Mouse (Mus musculus) hindbrain, embryonic 15.5 days (tissue): ENCODE measurements around the gene Tmem132d. TPM values are rescaled to one million over a fixed set of nuclear protein-coding genes. Genes with fewer than 3 reads are reported as not detected.
A peak's percentile ranks its signal among the peaks of the same experiment; 100 is the strongest.

ENCODE experiments used
- ATAC-seq: fragments of 200-750 bp; cut with Nextera tagmentation; 2 replicates; pipeline ENCODE4 v1.8.0; 2017; ENCODE audit warnings: low read depth, moderate number of reproducible peaks, moderate TSS enrichment; ENCODE audit not compliant: low FRiP score
- H3K27ac ChIP-seq: fragments of 300-500 bp; sonication (generic); replicated peaks from 2 replicates; pipeline ENCODE4 v1.5.1; 2015; ENCODE audit warnings: mild to moderate bottlenecking, inconsistent platforms
- H3K27me3 ChIP-seq: fragments of 300-500 bp; sonication (generic); 2 replicates; pipeline ENCODE4 v1.6.1; 2015; ENCODE audit warnings: control low read depth, inconsistent platforms
- H3K36me3 ChIP-seq: fragments of 300-500 bp; sonication (generic); 2 replicates; pipeline ENCODE4 v1.6.1; 2015; ENCODE audit warnings: control low read depth, inconsistent platforms
- H3K4me1 ChIP-seq: fragments of 300-500 bp; sonication (generic); replicated peaks from 2 replicates; pipeline ENCODE4 v1.6.1; 2015; ENCODE audit warnings: control low read depth, inconsistent platforms
- H3K4me2 ChIP-seq: fragments of 300-500 bp; sonication (generic); 2 replicates; pipeline ENCODE4 v1.6.1; 2015; ENCODE audit warnings: moderate library complexity, mild to moderate bottlenecking, inconsistent platforms
- H3K4me3 ChIP-seq: fragments of 300-500 bp; sonication (generic); 2 replicates; pipeline ENCODE4 v1.5.1; 2015; ENCODE audit warnings: mild to moderate bottlenecking, inconsistent platforms
- H3K9ac ChIP-seq: fragments of 300-500 bp; sonication (generic); 2 replicates; pipeline ENCODE4 v1.6.1; 2015; ENCODE audit warnings: inconsistent platforms
- H3K9me3 ChIP-seq: fragments of 300-500 bp; sonication (generic); 2 replicates; pipeline ENCODE4 v1.6.1; 2016; ENCODE audit warnings: control low read depth, inconsistent platforms
- WGBS: fragments of 180-500 bp; shearing (Covaris S2); methylation state at CpG from one replicate; pipeline ENCODE4 v1.1.7; 2015; 5-methylcytosine and 5-hydroxymethylcytosine counted together
- polyA plus RNA-seq: library from polyadenylated mRNA; unstranded; fragments of >200 nt; fragmentation: Nextera tagmentation; extraction: Ambion mirVana; gene quantifications from 2 replicates; pipeline ENCODE4 v1.2.1, GENCODE M21; 2015

Tmem132d gene
- polyA plus RNA-seq, 1 experiment from 2014 or later: 6.3 TPM

DNA sequence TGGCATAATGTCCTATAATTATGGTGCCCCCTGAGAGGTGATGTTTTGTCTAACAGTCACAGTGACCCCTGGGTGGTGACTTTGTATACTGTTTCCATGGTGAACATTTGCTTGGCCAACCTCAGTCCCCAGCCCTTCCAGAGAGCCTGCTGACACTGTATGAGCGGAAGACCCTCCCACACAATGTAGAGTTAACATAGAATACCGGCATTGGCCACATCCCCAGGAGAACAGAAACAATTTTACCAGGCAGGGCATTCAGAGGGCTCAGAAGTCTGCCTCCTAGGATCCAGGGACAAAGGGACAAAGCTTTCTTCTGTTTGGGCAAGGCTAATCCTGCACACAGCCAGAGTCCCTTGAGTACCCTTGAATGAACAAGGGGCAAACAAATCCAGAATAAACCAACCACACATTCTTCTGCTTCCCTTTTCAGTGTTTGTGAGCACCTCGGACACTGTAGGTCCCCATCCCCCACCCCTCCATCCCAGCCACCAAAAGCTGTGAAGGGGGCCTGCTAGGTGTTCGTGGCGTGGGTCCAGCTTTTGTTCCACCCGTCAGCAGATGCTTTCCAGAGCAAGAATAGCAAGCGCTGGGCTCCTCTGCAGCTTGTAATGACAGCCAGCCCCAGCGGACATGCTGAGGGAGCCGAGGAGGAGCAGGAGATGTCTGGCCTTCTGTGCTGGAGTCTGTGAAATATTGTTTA is 228.8 kb downstream of the Tmem132d start:
- H3K4me2 ChIP-seq: no peak overlapping the region
- 17% methylated on average over 9 of the region's 9 CpGs for WGBS
- H3K27ac ChIP-seq: peak overlapping the region; percentile 7; the same call in 1 of the 2 replicates
- no peaks in the 10 kb centered on the region for H3K27me3 ChIP-seq
- H3K4me1 ChIP-seq: peaks cover 22% of the 10 kb centered on the region
- no peaks in the 10 kb centered on the region for H3K36me3 ChIP-seq
- no peaks in the 10 kb centered on the region for H3K9me3 ChIP-seq
- ATAC-seq: peak; percentile 56; the same call in 1 of the 2 replicates
- H3K4me3 ChIP-seq: no peak overlapping the region
- no peak overlapping the region for H3K9ac ChIP-seq

DNA sequence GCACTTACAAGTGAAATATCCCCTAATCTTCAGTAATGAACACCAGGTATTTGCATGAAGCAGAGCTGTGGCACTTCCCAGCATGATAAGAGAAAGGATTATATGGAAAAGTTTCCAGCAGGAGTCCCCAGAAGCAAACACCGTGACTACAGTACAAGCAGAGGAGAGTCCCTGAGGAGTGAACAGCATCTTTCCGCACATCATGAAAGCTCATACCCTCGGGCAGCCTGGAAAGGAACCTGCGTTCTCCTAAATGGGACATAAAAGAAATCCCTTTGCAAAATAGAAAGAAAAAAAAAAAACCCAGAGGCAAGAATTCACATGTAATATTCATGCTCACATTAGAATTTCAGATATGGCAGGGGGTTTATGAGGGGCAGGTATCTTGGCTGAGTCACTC is 238.8 kb downstream of the Tmem132d start:
- 58% methylated on average over 4 of the region's 4 CpGs for WGBS
- Histone ChIP-seq H3K4me3 (no peak overlapping the region), H3K4me2 (no peak overlapping the region), H3K27ac (no peak overlapping the region), H3K27me3 (no peaks in the 10 kb centered on the region), H3K9me3 (no peaks in the 10 kb centered on the region), H3K36me3 (no peaks in the 10 kb centered on the region), H3K9ac (no peak overlapping the region), H3K4me1 (peaks cover 26% of the 10 kb centered on the region)
- no peak for ATAC-seq

DNA sequence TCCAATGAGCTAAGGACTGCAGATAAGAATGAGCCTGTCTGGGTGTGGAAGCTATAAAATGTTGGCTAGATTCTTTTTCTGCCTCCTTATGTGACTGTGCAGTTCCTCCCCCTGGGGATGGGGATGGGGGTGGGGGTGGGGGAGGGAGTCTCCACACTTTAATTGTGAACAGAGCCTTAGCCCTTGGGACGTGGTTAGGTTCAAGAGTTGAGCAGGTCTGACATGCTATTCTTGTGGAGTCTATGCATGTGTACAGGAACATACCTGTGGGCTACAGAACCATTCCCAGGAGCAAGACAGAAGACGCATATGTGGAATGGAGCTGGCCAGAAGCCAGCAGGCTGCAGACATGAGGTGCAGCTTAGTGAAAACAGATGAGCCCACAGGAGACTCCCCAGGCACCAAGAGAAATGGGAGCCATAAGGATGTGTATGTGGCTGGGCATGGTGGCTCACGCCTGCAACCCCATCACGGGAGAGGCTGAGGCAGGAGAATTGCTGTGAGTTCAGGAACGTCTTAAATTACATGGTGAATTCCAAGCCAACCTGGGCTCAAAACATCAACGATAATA is 240.3 kb downstream of the Tmem132d start:
- no peak for ATAC-seq
- no peak overlapping the region for H3K4me3 ChIP-seq
- H3K9ac ChIP-seq: no peak overlapping the region
- no peaks in the 10 kb centered on the region for H3K27me3 ChIP-seq
- H3K36me3 ChIP-seq: no peaks in the 10 kb centered on the region
- peaks cover 26% of the 10 kb centered on the region for H3K4me1 ChIP-seq
- 76% methylated on average over 6 of the region's 6 CpGs for WGBS
- peak overlapping the region; percentile 10; the same call in 1 of the 2 replicates for H3K27ac ChIP-seq
- no peaks in the 10 kb centered on the region for H3K9me3 ChIP-seq
- H3K4me2 ChIP-seq: no peak overlapping the region

DNA sequence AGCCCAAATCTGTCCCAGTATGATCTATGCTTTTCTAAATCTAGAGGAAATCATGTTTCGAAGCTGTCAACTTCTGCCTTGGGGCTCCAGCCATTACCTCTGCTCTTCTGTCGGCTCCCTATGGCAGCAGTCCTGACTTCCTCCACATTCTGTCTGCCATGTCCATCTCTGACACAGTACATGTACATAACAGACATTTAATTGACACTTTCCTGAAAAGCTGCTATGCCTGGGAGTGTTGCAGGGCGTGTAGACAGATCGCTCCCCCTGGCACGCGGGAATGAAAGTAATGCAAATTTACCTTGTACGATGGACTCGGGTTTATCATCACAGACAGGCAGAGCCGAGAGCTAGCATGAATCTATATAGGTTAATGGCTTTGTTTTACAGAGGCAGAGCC is 241.2 kb downstream of the Tmem132d start:
- H3K9ac ChIP-seq: no peak overlapping the region
- H3K4me1 ChIP-seq: peaks cover 26% of the 10 kb centered on the region
- H3K4me2 ChIP-seq: no peak overlapping the region
- H3K27me3 ChIP-seq: no peaks in the 10 kb centered on the region
- peak overlapping the region; percentile 38; the same call in 1 of the 2 replicates for H3K27ac ChIP-seq
- H3K36me3 ChIP-seq: no peaks in the 10 kb centered on the region
- WGBS: 51% methylated on average over 9 of the region's 9 CpGs
- no peaks in the 10 kb centered on the region for H3K9me3 ChIP-seq
- no peak for ATAC-seq
- no peak overlapping the region for H3K4me3 ChIP-seq

DNA sequence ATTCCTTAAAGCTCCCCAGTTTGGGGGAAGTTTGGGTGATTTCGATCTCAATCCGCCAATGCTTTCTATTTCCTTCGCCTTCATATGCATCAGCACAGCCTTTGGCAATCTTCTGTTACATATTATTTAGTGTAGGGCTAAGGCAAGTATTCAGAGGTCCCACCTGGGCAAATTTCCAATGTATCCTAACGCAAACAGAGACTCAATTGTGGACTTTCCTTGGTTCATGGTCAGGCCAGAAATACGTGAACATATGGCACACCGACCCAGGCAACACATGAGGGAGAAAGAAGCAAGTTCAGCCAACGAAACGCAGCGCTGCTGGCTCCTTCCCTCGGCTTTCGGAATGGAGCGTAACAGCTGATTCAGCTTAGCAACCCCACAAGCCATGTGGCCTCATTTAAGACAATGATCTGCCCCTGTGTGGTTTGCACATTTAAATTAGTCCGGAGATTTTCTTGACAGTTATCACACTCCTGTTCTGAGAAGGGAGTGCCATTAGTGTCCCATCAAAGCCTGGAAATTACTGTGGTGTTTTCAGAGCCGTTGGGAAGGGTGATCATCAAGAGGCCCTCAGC is 242.5 kb downstream of the Tmem132d start:
- H3K4me1 ChIP-seq: peaks cover 26% of the 10 kb centered on the region
- H3K4me2 ChIP-seq: no peak overlapping the region
- H3K27ac ChIP-seq: no peak overlapping the region
- no peaks in the 10 kb centered on the region for H3K9me3 ChIP-seq
- H3K27me3 ChIP-seq: no peaks in the 10 kb centered on the region
- 57% methylated on average over 14 of the region's 14 CpGs for WGBS
- no peaks in the 10 kb centered on the region for H3K36me3 ChIP-seq
- H3K4me3 ChIP-seq: no peak overlapping the region
- ATAC-seq: peak; percentile 34; the same call in 1 of the 2 replicates
- H3K9ac ChIP-seq: no peak overlapping the region

DNA sequence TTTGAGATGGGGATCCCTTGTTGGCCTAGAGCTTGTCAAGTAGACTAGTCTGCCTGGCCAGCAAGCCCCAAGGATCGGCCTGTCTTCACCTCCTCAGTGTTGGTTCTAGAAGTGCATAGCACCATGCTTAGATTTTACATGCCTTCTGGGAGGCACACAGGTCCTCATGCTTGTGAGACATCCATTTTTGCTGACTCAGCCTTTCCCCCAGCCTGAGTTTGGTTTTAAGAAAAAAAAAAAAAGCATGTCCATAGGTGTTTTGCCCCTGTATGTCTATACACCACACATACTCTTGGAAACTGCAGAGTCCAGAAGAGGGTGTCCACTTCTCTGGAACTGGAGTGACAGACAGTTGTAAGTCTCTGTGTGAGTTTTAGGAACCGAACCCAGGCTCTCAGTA is 256.6 kb downstream of the Tmem132d start:
- no peak overlapping the region for H3K4me3 ChIP-seq
- no peaks in the 10 kb centered on the region for H3K27me3 ChIP-seq
- no peak for ATAC-seq
- WGBS: 87% methylated on average over 2 of the region's 2 CpGs
- H3K9ac ChIP-seq: no peak overlapping the region
- H3K36me3 ChIP-seq: no peaks in the 10 kb centered on the region
- no peaks in the 10 kb centered on the region for H3K9me3 ChIP-seq
- no peak overlapping the region for H3K4me2 ChIP-seq
- H3K27ac ChIP-seq: no peak overlapping the region
- H3K4me1 ChIP-seq: no peaks in the 10 kb centered on the region

DNA sequence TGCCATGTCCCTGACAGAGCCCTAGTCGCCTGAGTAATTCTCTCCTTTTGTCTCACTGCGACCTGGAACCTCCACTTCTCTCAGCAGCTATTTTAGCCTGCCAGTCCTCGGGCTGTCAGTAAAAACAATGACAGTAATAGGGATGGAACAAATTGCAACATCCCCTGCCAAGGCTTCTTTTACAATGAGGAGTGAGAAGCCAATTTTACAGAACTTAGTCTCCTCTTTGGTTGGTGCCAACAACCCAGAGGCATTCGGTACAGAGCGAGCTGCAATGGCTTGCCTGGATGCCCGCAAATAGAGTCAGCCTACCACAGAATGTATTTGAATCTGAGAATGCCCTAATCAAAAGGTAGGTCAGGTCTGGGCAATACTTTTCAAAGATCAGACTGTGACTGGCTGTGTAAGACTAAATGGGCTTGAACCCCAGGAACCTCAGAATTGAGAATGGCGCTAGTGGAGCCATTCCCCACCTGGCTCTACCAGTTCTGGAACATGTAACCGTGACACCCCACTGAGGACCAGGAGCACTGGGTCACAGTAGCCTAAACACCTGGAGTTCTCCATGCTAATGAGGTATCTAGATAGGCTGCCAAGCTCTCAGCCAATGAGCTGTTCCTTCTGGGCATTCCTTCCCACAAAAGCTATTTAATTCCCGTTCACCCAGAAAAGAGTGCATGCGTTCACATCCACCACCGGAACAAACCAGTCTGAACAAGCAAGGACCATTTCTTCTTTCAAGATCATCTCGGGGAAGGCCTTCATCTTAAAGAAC is 273.8 kb downstream of the Tmem132d start:
- Histone ChIP-seq H3K9ac (no peak overlapping the region), H3K4me2 (no peak overlapping the region), H3K4me3 (no peak overlapping the region), H3K9me3 (no peaks in the 10 kb centered on the region), H3K4me1 (no peaks in the 10 kb centered on the region; the same call in 1 of the 2 replicates), H3K36me3 (no peaks in the 10 kb centered on the region), H3K27ac (no peak overlapping the region), H3K27me3 (no peaks in the 10 kb centered on the region)
- ATAC-seq: no peak
- WGBS: 53% methylated on average over 12 of the region's 12 CpGs

DNA sequence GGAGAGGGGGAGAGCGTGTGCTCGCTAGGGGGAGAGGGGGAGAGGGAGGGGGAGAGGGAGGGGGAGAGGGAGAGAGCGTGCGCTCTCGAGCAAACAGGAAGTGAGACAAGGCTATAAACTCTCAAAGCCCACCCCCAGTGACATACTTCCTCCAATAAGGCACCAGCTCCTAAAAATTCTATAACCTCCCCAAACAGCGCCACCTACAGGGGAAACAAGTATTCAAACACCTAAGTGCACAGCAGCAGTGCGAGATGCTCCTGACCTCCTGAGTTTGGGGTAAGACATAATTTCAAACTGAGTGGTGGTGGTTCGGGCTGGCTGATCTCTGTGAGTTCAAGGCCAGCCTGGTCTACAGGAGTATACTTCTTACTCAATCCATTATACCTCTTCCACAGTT is 281.4 kb downstream of the Tmem132d start:
- Histone ChIP-seq H3K4me1 (no peaks in the 10 kb centered on the region; the same call in 1 of the 2 replicates), H3K9ac (no peak overlapping the region), H3K36me3 (no peaks in the 10 kb centered on the region), H3K27ac (no peak overlapping the region), H3K4me3 (no peak overlapping the region), H3K27me3 (no peaks in the 10 kb centered on the region), H3K9me3 (no peaks in the 10 kb centered on the region), H3K4me2 (no peak overlapping the region)
- no peak for ATAC-seq
- WGBS: 92% methylated on average over 6 of the region's 8 CpGs

DNA sequence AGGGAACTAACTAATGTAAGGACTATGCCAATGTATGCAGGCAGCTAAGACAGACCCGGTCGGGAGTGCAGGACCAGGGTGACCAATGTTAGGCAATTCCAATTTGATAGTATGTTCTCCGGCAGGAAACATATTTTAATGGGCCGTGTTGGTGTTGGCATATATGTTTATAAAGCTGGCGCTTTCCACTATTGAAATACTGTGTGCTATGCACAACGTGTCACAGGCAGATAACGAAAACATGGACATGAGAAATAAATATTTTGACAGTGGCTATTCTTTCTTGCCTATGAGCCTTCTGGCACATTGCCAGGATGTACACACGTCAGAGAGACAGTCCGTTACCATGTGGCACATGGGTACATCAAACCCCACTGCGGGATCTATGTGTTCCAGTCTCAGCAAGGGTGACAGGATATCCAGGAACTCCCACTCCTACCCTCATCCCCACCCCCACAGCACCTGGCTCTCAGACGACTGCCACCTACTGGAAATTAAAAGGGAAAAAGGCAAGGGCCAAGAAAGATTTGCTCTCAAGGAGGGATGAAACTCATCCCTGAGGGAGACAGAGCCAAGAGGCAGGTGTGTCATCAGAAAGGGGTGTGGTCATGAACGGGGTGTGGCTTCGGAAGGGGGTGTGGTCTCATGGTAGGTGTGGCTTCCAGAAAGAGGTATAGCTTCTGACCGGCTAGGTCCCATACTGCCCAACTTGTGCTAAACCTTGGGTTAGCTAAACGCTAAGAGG is 285.8 kb downstream of the Tmem132d start:
- ATAC-seq: no peak
- Histone ChIP-seq H3K9me3 (no peaks in the 10 kb centered on the region), H3K36me3 (no peaks in the 10 kb centered on the region), H3K4me2 (no peak overlapping the region), H3K9ac (no peak overlapping the region), H3K27ac (no peak overlapping the region), H3K27me3 (no peaks in the 10 kb centered on the region), H3K4me3 (no peak overlapping the region), H3K4me1 (no peaks in the 10 kb centered on the region)
- 83% methylated on average over 15 of the region's 15 CpGs for WGBS

DNA sequence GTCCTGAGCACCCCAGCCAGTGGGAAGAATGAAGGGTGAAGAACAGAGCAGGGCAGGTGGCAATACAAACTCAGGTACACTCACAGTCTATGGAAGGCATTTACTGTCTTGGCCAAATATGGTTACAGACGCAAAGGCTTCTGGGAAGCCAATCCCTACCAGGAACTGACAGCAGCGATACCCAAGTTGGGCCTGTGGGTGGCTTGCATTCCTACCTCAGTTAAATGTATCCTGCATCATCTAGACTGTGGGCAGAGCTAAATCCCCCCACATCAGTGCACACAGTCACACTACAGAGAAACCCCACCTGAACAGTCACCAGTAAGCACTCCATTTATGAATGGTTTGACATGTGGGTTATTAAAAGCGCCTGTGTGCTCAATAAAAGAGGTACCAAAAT is 288.1 kb downstream of the Tmem132d start:
- Histone ChIP-seq H3K4me1 (no peaks in the 10 kb centered on the region), H3K9me3 (no peaks in the 10 kb centered on the region), H3K9ac (no peak overlapping the region), H3K36me3 (no peaks in the 10 kb centered on the region), H3K4me2 (no peak overlapping the region), H3K4me3 (no peak overlapping the region), H3K27me3 (no peaks in the 10 kb centered on the region), H3K27ac (no peak overlapping the region)
- 95% methylated on average over 3 of the region's 3 CpGs for WGBS
- no peak for ATAC-seq

DNA sequence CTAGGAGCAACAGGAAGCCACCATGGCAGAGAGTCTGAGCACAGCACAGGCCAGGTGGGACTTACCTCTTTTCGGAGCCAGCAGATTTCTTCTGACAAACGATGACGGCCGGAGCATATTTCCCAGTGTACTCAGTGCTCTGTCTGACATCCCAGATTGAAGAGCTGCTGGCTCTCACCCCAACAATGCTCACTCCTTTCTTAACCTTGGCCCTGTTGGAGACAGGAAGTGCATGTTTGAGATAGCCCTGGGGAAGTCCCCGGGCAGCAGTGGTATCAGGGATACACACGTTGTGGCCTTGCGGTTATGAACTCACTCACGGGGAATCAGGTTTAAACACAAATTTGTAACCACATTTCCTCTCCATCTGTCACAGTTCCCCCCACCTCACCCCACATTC is 296.1 kb downstream of the Tmem132d start:
- no peak for ATAC-seq
- Histone ChIP-seq H3K9me3 (no peaks in the 10 kb centered on the region), H3K9ac (no peak overlapping the region), H3K36me3 (no peaks in the 10 kb centered on the region), H3K4me2 (no peak overlapping the region), H3K27ac (no peak overlapping the region), H3K4me3 (no peak overlapping the region), H3K4me1 (no peaks in the 10 kb centered on the region), H3K27me3 (no peaks in the 10 kb centered on the region)
- WGBS: 79% methylated on average over 8 of the region's 8 CpGs
